Mouse (Mus musculus): ENCODE measurements at regions not wholly inside any gene's neighbourhood (a gene's known extent, or its start where the extent isn't known, plus 50 kb on each side); places are given as distances from the start of the nearest gene placed in this dataset.

GRCm38 (mm10) chr15:51206050-51206449, 2678.7 kb upstream of the Gm7489 start:
- TF ChIP-seq CTCF (IDR thresholded peaks at IDR 0.05; ENCODE audit: low read depth, low read length) (no peak), GATA1 (IDR thresholded peaks at IDR 0.05; ENCODE audit: borderline replicate concordance, low read length) (no peak), TAL1 (conservative IDR thresholded peaks at IDR 0.05; ENCODE audit: low read depth, low read length) (no peak), GATA2 (IDR thresholded peaks at IDR 0.05; ENCODE audit: borderline replicate concordance, low read depth, low read length) (no peak)
